Mouse (Mus musculus) heart, postnatal 0 days (tissue): ENCODE data around the gene Dpysl4. TPM values are rescaled to one million over a fixed set of nuclear protein-coding genes. Genes with fewer than 3 reads are reported as not detected.

Source experiments
- ATAC-seq: fragments of 200-750 bp; cut with Nextera tagmentation; 2 replicates; pipeline ENCODE4 v1.8.0; 2017; ENCODE audit warnings: low read depth, moderate number of reproducible peaks, moderate library complexity; ENCODE audit not compliant: insufficient read depth
- DNase-seq: peaks from one replicate; pipeline ENCODE4 v3.0.0-alpha.2; 2016; ENCODE audit warnings: low spot score
- H3K27ac ChIP-seq: fragments of 300-500 bp; sonication (generic); 2 replicates; pipeline ENCODE4 v1.5.1; 2014; ENCODE audit warnings: low read depth, mild to moderate bottlenecking
- H3K27me3 ChIP-seq: fragments of 300-500 bp; sonication (generic); 2 replicates; pipeline ENCODE4 v1.6.1; 2014; ENCODE audit warnings: low read length, mixed read lengths; ENCODE audit not compliant: control insufficient read depth, insufficient read depth
- H3K36me3 ChIP-seq: fragments of 300-500 bp; sonication (generic); replicated peaks from 2 replicates; pipeline ENCODE4 v1.6.1; 2014; ENCODE audit warnings: low read length, mixed read lengths; ENCODE audit not compliant: control insufficient read depth, insufficient read depth
- H3K4me1 ChIP-seq: fragments of 300-500 bp; sonication (generic); 2 replicates; pipeline ENCODE4 v1.6.1; 2014; ENCODE audit warnings: antibody characterized with exemption; ENCODE audit not compliant: control insufficient read depth, insufficient read depth
- H3K4me2 ChIP-seq: fragments of 300-500 bp; sonication (generic); 2 replicates; pipeline ENCODE4 v1.6.1; 2014; ENCODE audit warnings: low read depth, mild to moderate bottlenecking, low read length, moderate library complexity
- H3K4me3 ChIP-seq: fragments of 300-500 bp; sonication (generic); 2 replicates; pipeline ENCODE4 v1.5.1; 2014; ENCODE audit warnings: low read depth, low read length
- H3K9ac ChIP-seq: fragments of 300-500 bp; sonication (generic); replicated peaks from 2 replicates; pipeline ENCODE4 v1.6.1; 2014; ENCODE audit warnings: low read depth, low read length, mixed read lengths
- H3K9me3 ChIP-seq: fragments of 300-500 bp; sonication (generic); replicated peaks from 2 replicates; pipeline ENCODE4 v1.6.1; 2016; ENCODE audit warnings: low read length; ENCODE audit not compliant: control insufficient read depth
- CTCF ChIP-seq: IDR thresholded peaks from 2 replicates; pipeline ENCODE4 v1.5.1; 2016; ENCODE audit warnings: antibody characterized with exemption, control low read depth, low read depth
- EP300 ChIP-seq: IDR thresholded peaks from 2 replicates; pipeline ENCODE4 v1.6.1; 2016; ENCODE audit warnings: antibody characterized with exemption, low read depth
- WGBS: fragments of 180-500 bp; shearing (Covaris S2); extraction: QIAGEN DNeasy Blood & Tissue Kit; methylation state at CpG from one replicate; pipeline ENCODE4 v1.1.7; 2014; 5-methylcytosine and 5-hydroxymethylcytosine counted together
- polyA plus RNA-seq: library from polyadenylated mRNA; unstranded; fragments of >200 nt; fragmentation: Nextera tagmentation; extraction: Ambion mirVana; gene quantifications from 2 replicates; pipeline ENCODE4 v1.2.1, GENCODE M21; 2015
- total RNA-seq: library from RNA; depleted of rRNA; stranded (reverse); fragments of >200 nt; gene quantifications from 2 replicates; pipeline ENCODE4 v1.2.3, GENCODE M21; 2014; ENCODE audit warnings: low replicate concordance

The Dpysl4 gene
- total and polyA plus RNA-seq, 2 experiments from 2014 or later: 0.11 to 1.3 TPM

- H3K27ac ChIP-seq: no peak overlapping the region
- WGBS: 89% methylated on average over 5 of the region's 5 CpGs
- DNase-seq (no peak), ATAC-seq (no peak)
- no peaks in the 10 kb centered on the region for H3K4me1 ChIP-seq
- no peaks in the 10 kb centered on the region for H3K36me3 ChIP-seq
- no peak overlapping the region for H3K4me2 ChIP-seq
- no peak overlapping the region for H3K4me3 ChIP-seq
- H3K9me3 ChIP-seq: no peaks in the 10 kb centered on the region
- peaks cover 14% of the 10 kb centered on the region for H3K27me3 ChIP-seq
- no peak for TF ChIP-seq EP300
- TF ChIP-seq CTCF: no peak
- no peak overlapping the region for H3K9ac ChIP-seq
These were observed 7.3 kb downstream of the Dpysl4 start for GRCm38 (mm10) chr7:139093124-139093523.

DNA sequence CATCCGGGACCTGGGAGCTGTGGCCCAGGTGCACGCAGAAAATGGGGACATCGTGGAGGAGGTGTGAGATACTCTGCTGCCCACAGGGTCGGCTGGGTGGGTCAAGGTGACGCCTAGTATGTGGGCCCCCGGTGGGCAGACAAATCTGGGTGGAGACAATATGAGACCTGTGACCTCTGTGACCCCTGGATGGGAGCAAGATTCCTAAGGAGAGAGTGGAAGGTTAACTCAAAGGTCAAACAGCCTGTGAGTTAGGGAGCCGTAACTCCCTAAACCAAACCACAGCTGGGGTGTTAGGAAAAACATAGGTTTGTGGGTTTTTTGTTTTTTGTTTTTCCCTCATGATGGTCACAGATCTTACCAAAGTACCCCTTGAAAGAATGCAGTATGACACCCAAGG, 8.0 kb downstream of the Dpysl4 start:
- Histone ChIP-seq H3K27me3 (peaks cover 8% of the 10 kb centered on the region), H3K4me1 (no peaks in the 10 kb centered on the region), H3K9me3 (no peaks in the 10 kb centered on the region), H3K9ac (no peak overlapping the region), H3K4me3 (no peak overlapping the region), H3K36me3 (no peaks in the 10 kb centered on the region), H3K4me2 (no peak overlapping the region), H3K27ac (no peak overlapping the region)
- WGBS: 71% methylated on average over 7 of the region's 7 CpGs
- no peak for TF ChIP-seq EP300
- no peak for DNase-seq
- ATAC-seq: no peak

GRCm38 (mm10) chr7:139094761-139095160, 9.0 kb downstream of the Dpysl4 start:
- no peak for DNase-seq
- Histone ChIP-seq H3K27me3 (peaks cover 2% of the 10 kb centered on the region; the same call in 1 of the 2 replicates), H3K36me3 (no peaks in the 10 kb centered on the region), H3K9ac (no peak overlapping the region), H3K9me3 (no peaks in the 10 kb centered on the region), H3K4me2 (no peak overlapping the region), H3K4me1 (no peaks in the 10 kb centered on the region), H3K4me3 (no peak overlapping the region), H3K27ac (no peak overlapping the region)
- WGBS: 80% methylated on average over 6 of the region's 6 CpGs
- TF ChIP-seq CTCF (no peak), EP300 (no peak)
- ATAC-seq: no peak

GRCm38 (mm10) chr7:139095282-139095681, 9.5 kb downstream of the Dpysl4 start:
- no peaks in the 10 kb centered on the region for H3K9me3 ChIP-seq
- H3K36me3 ChIP-seq: no peaks in the 10 kb centered on the region
- H3K4me3 ChIP-seq: no peak overlapping the region
- H3K4me2 ChIP-seq: no peak overlapping the region
- no peaks in the 10 kb centered on the region for H3K4me1 ChIP-seq
- TF ChIP-seq CTCF (no peak), EP300 (no peak)
- H3K27me3 ChIP-seq: no peaks in the 10 kb centered on the region; the same call in 1 of the 2 replicates
- no peak for ATAC-seq
- 84% methylated on average over 7 of the region's 7 CpGs for WGBS
- DNase-seq: no peak
- H3K9ac ChIP-seq: no peak overlapping the region
- H3K27ac ChIP-seq: no peak overlapping the region

DNA sequence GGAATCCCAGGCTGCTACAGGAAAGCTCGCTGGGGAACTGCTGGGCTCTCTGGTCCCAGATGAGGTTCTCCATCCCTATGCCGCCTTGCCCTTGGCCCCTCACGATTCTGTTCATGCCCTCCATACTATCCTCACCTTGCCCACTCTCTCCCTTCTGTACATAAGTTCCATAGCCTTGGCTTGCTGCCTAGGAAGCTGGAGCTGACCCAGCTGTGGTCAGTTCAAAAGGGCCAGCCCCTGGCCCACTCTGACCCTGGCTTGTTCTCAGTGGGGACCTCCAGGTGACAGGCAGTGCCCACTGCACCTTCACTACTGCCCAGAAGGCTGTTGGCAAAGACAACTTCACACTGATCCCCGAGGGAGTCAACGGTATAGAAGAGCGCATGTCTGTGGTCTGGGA, 10.6 kb downstream of the Dpysl4 start:
- TF ChIP-seq CTCF: no peak
- no peak for TF ChIP-seq EP300
- Histone ChIP-seq H3K27ac (no peak overlapping the region), H3K36me3 (no peaks in the 10 kb centered on the region), H3K4me2 (no peak overlapping the region), H3K9me3 (no peaks in the 10 kb centered on the region), H3K4me3 (no peak overlapping the region), H3K4me1 (no peaks in the 10 kb centered on the region), H3K9ac (no peak overlapping the region), H3K27me3 (no peaks in the 10 kb centered on the region)
- WGBS: 85% methylated on average over 6 of the region's 6 CpGs
- DNase-seq: no peak
- no peak for ATAC-seq

GRCm38 (mm10) chr7:139100531-139101095, 14.8 kb downstream of the Dpysl4 start:
- TF ChIP-seq CTCF: no peak
- no peak for TF ChIP-seq EP300
- Histone ChIP-seq H3K4me2 (no peak overlapping the region), H3K4me1 (no peaks in the 10 kb centered on the region), H3K9me3 (no peaks in the 10 kb centered on the region), H3K4me3 (no peak overlapping the region), H3K27me3 (no peaks in the 10 kb centered on the region), H3K9ac (no peak overlapping the region), H3K27ac (no peak overlapping the region), H3K36me3 (no peaks in the 10 kb centered on the region)
- no peak for ATAC-seq
- no peak for DNase-seq
- WGBS: 57% methylated on average over 12 of the region's 12 CpGs
